Mouse (Mus musculus) ES-E14 (cell line): ENCODE measurements around the gene Myo16. TPM values are rescaled to one million over a fixed set of nuclear protein-coding genes. Genes with fewer than 3 reads are reported as not detected.

Experiments used
- DNase-seq: peaks from one replicate; pipeline ENCODE4 v3.0.0-alpha.2; 2013; ENCODE audit warnings: low read depth, low spot score
- H3K27ac ChIP-seq: 2 replicates; pipeline ENCODE4 v1.5.1; 2012; ENCODE audit warnings: low read depth, mild to moderate bottlenecking, low read length, moderate library complexity, mixed read lengths; ENCODE audit not compliant: poor library complexity, insufficient read depth, severe bottlenecking
- H3K36me3 ChIP-seq: 2 replicates; pipeline ENCODE4 v1.6.1; 2012; ENCODE audit warnings: mild to moderate bottlenecking, low read length, moderate library complexity, mixed read lengths; ENCODE audit not compliant: control insufficient read depth, poor library complexity, insufficient read depth, severe bottlenecking
- H3K4me1 ChIP-seq, 2 experiments: fragments of 150-350 bp in 1 of 2; sonication (generic) in 1 of 2; 2 replicates each; pipeline ENCODE4 v1.6.1; 2012; ENCODE audit warnings: low read length in 2 of 2, mild to moderate bottlenecking in 1 of 2, mixed read lengths in 1 of 2; ENCODE audit not compliant: control insufficient read depth in 2 of 2, insufficient read depth in 2 of 2, poor library complexity in 1 of 2
- H3K4me3 ChIP-seq, 2 experiments: fragments of 150-350 bp in 1 of 2; sonication (generic) in 1 of 2; 2 replicates each; pipeline ENCODE4 v1.5.1; 2012; ENCODE audit warnings: low read length in 2 of 2, low read depth in 1 of 2, mild to moderate bottlenecking in 1 of 2, mixed read lengths in 1 of 2; ENCODE audit not compliant: insufficient read depth in 1 of 2, poor library complexity in 1 of 2, severe bottlenecking in 1 of 2
- H3K9ac ChIP-seq: 2 replicates; pipeline ENCODE4 v1.6.1; 2012; ENCODE audit warnings: low read depth, mild to moderate bottlenecking, low read length, mixed read lengths; ENCODE audit not compliant: poor library complexity, insufficient read depth, severe bottlenecking
- H3K9me3 ChIP-seq: fragments of 150-350 bp; sonication (generic); 2 replicates; pipeline ENCODE4 v1.6.1; 2012; ENCODE audit warnings: low read depth, mild to moderate bottlenecking, low read length; ENCODE audit not compliant: control insufficient read depth, insufficient read depth
- CHD2 ChIP-seq: IDR thresholded peaks from 2 replicates; pipeline ENCODE4 v1.6.1; 2014; ENCODE audit warnings: mild to moderate bottlenecking, low read depth, low read length, inconsistent platforms
- HCFC1 ChIP-seq: IDR thresholded peaks from 2 replicates; pipeline ENCODE4 v1.6.1; 2012; ENCODE audit warnings: low read length, inconsistent platforms, borderline replicate concordance; ENCODE audit not compliant: insufficient read depth
- MAFK ChIP-seq: IDR thresholded peaks from 2 replicates; pipeline ENCODE4 v1.6.1; 2014; ENCODE audit warnings: mild to moderate bottlenecking, low read depth, low read length, inconsistent platforms; ENCODE audit not compliant: insufficient read depth
- ZC3H11A ChIP-seq: IDR thresholded peaks from 2 replicates; pipeline ENCODE4 v1.6.1; 2012; ENCODE audit warnings: low read depth, mild to moderate bottlenecking, inconsistent platforms, low read length, borderline replicate concordance
- ZNF384 ChIP-seq: IDR thresholded peaks from 2 replicates; pipeline ENCODE4 v1.6.1; 2012; ENCODE audit warnings: low read depth, low read length, inconsistent platforms
- in situ Hi-C, 2 experiments: fragments of 600-800 bp; cut with MboI; formaldehyde crosslinking; loops; one replicate each; pipeline ENCODE4 v1.15.1; 2025; ENCODE audit warnings: low sequenced_read_pairs in 2 of 2, inconsistent platforms in 1 of 2; ENCODE audit not compliant: unreplicated experiment in 2 of 2
- total RNA-seq: library from RNA; depleted of rRNA; stranded (reverse); fragments of 300-350 nt; gene quantifications from 2 replicates; pipeline ENCODE4 v1.2.3, GENCODE M21; 2012

Gene Myo16
- total RNA-seq, 1 experiment, result 0.09 TPM

GRCm38 (mm10) chr8:10366141-10366540, 212.4 kb downstream of the Myo16 start:
- H3K36me3 ChIP-seq, result no peaks in the 10 kb centered on the region
- no peak for DNase-seq
- no peak overlapping the region for H3K27ac ChIP-seq
- H3K4me1 ChIP-seq, result no peaks in the 10 kb centered on the region
- in situ Hi-C loops, result no loop called here
- no peak overlapping the region for H3K9ac ChIP-seq
- TF ChIP-seq CHD2, result no peak
- no peak for TF ChIP-seq ZC3H11A
- TF ChIP-seq HCFC1, result no peak
- no peak for TF ChIP-seq MAFK
- no peak for TF ChIP-seq ZNF384
- H3K4me3 ChIP-seq, result no peak overlapping the region
- H3K9me3 ChIP-seq, result no peaks in the 10 kb centered on the region

DNA sequence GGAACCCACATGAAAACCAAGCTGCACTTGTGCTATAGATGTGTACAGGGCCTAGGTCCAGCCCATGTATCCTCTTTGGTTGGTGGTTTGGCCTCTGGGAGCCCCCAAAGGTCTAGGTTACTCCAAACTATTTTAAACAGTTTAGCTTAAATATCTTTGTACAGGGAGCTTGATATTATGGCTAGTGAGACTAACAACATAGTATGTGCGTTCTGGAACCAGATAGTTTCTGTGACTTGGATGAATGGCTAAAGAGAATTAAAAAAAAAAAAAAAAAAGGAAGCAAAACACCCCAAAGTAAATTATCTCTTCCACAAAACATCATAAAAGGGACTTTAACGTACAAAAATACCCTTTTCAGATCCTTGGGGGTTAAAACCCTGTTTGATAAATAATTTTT, 218.9 kb downstream of the Myo16 start:
- DNase-seq, result no peak
- Histone ChIP-seq H3K9me3 (no peaks in the 10 kb centered on the region), H3K9ac (no peak overlapping the region), H3K4me1 (no peaks in the 10 kb centered on the region), H3K4me3 (no peak overlapping the region), H3K36me3 (no peaks in the 10 kb centered on the region), H3K27ac (no peak overlapping the region)
- TF ChIP-seq ZC3H11A (no peak), MAFK (no peak), CHD2 (no peak), ZNF384 (no peak), HCFC1 (no peak)
- in situ Hi-C loops, result no loop called here

DNA sequence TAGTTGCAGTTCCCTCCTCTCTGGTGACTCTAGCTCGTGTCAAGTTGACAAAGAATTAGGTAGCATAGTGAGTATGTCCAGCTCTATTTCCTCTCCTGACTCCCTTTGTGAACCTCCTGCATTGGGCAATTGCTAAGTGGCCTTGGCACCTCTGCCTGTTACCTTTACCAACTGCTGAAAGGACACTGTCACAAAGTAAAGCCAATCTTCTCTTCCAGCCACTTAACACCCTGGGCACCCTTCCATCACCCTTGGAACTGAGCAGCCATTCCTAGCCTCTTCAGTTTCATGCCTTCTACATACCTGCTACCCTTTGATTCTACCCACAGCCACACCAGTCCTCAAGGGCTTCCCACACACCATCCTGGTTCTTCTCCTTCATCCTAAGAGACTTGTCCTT, 233.4 kb downstream of the Myo16 start:
- TF ChIP-seq MAFK (no peak), CHD2 (no peak), ZNF384 (no peak), ZC3H11A (no peak), HCFC1 (no peak)

GRCm38 (mm10) chr8:10391096-10391683, 237.5 kb downstream of the Myo16 start:
- Histone ChIP-seq H3K4me3 (no peak overlapping the region), H3K4me1 (no peaks in the 10 kb centered on the region), H3K9me3 (no peaks in the 10 kb centered on the region), H3K9ac (no peak overlapping the region), H3K36me3 (no peaks in the 10 kb centered on the region), H3K27ac (no peak overlapping the region)
- DNase-seq, result no peak
- in situ Hi-C loops, result loop anchor here (10.0 to 25.0 kb wide), 2 partner anchors 336 to 354 kb away; no protein-coding TSS in a partner anchor
- TF ChIP-seq CHD2, result no peak
- TF ChIP-seq MAFK, result no peak
- no peak for TF ChIP-seq ZC3H11A
- no peak for TF ChIP-seq HCFC1
- TF ChIP-seq ZNF384, result no peak

More for the DNA sequence above, 233.4 kb downstream of the Myo16 start:
- Histone ChIP-seq H3K4me3 (no peak overlapping the region), H3K36me3 (no peaks in the 10 kb centered on the region), H3K27ac (no peak overlapping the region), H3K9me3 (no peaks in the 10 kb centered on the region), H3K9ac (no peak overlapping the region), H3K4me1 (no peaks in the 10 kb centered on the region)
- no peak for DNase-seq
- in situ Hi-C loops, result loop anchor here in 1 of 2 experiments (25.0 kb wide), 1 partner anchor 350 kb away; no protein-coding TSS in a partner anchor
